Mouse (Mus musculus) v-Abl transformed pro-B cells (cell line): ENCODE measurements around the gene Cbx2.

Experiments used
- in situ Hi-C, 2 experiments: fragments of 400-800 bp; cut with MboI; formaldehyde crosslinking; loops; one replicate each; pipeline ENCODE4 v1.15.1; 2025; ENCODE audit not compliant: unreplicated experiment in 2 of 2

The Cbx2 gene

DNA sequence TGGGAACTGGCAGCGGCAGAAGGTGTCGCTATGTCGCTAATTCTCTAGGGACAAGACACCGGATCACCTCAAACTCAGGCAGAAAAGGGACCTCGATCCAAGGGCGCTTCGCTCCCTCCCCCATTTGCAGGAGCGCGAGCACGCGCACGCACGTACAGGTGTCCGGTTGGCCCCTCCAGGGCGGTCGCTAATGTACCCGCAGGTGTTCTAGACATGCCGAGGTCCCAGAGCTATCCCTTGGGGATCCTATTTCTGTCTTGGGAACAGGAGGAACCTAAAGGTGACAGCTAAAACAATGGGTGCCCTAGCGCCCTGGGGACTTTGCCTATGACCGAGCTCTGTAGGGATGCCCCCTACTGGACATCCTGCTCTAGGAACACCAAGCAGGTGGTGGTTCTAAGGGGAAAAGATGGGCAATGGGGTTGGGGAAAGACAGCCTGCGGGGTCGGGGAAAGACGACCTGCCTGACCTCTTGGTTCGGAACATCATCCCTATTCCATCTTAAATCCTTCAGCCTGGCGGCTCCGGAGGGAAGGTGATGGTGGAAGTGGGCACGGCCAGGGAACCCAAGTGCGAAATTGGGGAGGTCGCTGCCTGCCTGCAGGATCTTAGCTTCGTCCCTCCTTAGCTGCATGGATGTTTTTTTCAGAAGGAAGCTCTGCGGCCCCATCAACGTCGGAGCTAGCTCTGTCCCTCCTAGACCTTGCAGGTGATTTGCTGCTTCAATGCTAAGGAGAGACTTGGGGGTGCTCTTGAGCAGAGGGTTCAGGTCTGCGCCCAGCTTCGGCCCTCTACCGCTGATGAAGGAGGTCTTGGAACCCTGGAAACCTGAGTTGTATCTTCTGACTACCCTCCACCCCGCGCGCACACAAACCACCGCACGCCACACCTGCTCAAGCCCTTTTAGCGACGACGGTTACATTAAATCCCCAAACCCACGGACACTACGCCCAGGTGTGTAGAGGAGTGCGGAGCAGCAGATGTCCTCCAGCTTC is 31.9 kb downstream of the Cbx2 start:
- in situ Hi-C loops = no loop called here

- in situ Hi-C loops = no loop called here
These were observed 32.9 kb downstream of the Cbx2 start for GRCm38 (mm10) chr11:119055571-119056131.

DNA sequence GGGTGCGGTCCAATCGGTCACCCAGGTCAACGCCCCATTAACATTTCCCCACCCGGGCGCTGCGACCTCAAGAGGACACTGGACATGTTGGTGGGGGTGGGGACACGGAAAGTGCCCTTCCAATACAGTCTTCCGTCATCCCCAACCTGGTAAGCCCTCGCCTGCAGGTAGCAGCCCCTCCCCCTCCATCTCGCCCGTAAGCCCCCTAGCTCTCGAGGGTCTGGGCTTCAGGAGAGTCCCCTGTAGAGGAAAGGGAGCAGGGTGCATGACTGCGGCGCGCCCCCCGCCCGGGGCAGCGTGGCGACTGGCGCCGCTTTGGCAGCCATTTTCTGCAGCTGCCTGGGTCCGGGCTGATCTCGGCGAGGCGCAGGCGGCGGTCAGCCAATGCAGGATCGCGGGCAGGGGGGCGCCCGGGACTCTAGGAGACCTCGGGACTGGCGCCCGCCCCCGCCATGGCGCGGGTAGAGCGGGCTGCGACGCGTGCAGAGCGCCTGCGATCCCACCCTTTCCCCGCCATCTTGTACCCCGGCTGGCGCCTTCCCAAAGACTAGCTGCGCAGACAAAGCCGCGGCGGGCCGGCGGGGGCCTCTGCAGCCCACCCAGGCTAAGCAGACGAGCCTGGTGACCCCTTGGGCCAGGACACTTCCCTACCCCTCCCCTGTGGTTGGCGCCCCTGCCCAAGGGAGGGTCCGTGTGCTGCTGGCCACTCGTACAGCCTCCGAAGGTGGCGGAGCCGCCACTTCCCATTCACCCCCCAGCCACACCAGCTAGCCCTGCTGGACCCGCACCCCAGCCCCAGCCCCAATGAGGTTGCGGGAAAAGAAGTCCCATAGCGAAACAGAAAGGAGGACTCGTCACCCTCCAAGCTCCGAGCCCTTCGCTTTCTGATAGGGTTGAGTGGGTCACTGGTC is 33.8 kb downstream of the Cbx2 start:
- in situ Hi-C loops = no loop called here

DNA sequence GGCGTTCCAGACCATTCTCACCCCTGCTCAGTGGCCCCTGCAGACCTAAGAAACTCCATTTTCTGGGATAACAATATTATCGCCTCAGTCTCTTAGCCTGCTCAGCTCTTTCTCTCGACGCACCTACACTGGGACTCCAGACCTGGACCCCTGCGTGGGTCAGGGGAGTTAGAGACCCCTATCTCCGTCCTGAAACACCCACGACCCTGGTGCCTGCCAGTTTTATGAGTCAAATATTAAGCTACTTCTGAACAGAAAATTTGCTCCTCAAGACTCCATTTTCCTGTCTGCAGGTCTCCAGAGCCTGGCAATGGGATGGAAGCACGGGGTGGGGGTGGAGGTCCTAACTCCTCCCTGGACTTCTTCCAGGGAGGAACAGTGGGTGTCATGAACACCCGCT is 34.5 kb downstream of the Cbx2 start:
- in situ Hi-C loops = no loop called here

DNA sequence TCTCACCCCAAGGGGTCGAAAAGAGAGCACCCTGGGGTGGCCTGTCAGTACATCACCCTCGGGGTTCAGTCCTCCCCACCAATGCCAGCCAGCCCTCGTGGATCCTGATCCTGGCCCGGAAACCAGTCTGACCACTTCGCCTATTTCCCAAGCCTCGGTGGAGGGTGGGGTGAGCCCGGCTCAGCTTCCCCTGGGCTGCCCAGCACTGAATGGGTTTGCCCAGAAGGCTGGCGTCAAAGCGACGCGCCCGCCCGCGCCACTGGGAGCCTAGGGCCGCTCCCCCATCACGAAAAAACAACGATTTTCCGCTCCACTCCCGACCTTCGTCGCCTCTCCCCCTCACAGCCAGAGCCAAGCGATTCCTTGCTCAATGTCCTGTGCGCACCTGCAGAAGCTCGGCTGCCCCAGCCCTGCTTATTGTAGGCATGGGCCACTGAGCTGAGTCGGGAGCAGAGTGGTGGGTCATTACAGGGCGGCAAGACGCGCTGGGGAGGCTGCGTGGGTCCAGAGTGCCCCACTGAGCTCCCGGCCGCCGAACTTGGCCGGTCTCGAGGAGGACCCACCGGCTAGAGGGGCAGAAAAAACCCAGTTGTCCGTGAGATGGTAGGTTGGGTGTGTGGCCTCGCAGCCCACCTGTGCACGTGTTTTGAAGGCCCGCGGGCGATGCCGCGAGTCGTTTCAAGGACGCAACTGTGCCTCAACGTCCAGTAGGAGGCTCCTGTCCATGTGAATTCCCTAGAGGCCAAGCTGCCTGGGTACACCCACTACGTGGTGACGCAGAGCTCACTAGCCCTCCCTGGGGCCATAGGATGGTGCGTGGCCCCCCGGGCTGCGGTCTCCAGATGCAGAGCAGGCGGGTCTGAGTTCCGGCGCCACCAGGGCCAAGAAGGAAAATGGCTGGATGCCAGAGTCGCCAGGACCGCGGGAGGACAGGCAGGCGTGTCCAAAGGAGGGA is 35.6 kb downstream of the Cbx2 start:
- in situ Hi-C loops = no loop called here

DNA sequence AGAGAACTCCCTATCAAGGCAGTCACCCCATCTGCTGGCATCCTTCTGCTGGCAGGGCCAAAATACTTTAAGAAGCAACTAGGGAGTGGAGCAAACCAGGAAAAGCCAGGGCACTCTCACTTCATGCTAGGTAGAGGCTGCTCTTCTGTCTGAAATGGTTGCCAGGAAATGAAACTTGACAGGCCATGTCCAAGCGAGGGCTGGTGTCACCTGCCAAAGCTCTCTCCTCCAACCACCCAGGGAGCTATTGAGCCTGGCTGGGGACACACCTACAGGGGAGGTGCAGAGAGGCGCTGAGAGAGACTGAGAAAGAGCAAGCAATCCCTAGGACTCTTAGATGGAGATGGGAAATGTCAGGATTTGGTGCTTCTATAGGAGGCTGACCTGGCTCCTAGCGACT is 36.5 kb downstream of the Cbx2 start:
- in situ Hi-C loops = no loop called here

- in situ Hi-C loops = no loop called here
These were observed 44.1 kb downstream of the Cbx2 start for GRCm38 (mm10) chr11:119066841-119067240.

DNA sequence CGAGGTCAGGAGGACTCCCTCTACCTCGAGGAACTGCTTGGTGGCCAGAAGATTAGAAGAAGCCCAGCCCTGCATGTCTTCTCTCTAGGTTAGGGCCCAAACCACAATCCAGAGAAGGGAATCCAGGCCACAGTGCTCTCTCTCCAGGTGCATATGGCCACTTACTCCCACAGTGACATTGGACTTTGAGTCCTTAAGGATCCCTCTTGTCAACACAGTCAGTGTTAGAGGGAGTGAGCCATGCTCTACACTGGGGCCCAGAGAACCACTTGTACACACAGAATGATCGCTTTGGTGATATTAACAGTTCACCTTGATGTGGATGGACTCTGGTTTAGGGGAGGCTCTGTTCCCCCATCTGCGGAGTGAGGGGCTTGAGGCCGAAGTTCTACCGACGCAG is 49.5 kb downstream of the Cbx2 start:
- in situ Hi-C loops = loop anchor here in 1 of 2 experiments (10.0 kb wide), 1 partner anchor 77 kb away; no protein-coding TSS in a partner anchor

DNA sequence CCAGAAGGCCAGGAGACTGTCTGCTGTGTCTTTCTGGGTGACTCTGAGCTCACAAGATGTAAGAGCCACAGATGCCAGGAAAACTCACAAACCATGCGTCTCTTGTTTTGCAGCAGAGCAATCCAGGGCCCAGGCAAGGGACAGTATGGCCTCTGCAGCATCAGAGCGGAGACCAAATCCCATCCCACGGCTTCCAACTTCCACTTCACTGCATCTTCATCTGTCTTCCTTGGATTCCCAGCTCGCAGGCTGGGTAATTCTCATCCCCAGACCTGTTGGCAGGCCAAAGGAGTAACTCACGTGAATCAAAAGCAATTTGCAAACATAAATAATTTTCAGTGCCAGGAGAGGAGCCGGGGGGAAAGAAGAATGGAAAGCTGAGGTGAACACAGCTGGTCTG is 50.2 kb downstream of the Cbx2 start:
- in situ Hi-C loops = loop anchor here in 1 of 2 experiments (10.0 kb wide), 1 partner anchor 78 kb away; no protein-coding TSS in a partner anchor

- in situ Hi-C loops = loop anchor here in 1 of 2 experiments (10.0 kb wide), 1 partner anchor 79 kb away; no protein-coding TSS in a partner anchor
These were observed 51.2 kb downstream of the Cbx2 start for GRCm38 (mm10) chr11:119073876-119074433.

GRCm38 (mm10) chr11:119075805-119076204 is 53.0 kb downstream of the Cbx2 start:
- in situ Hi-C loops = loop anchor here in 1 of 2 experiments (10.0 kb wide), 1 partner anchor 81 kb away; no protein-coding TSS in a partner anchor

DNA sequence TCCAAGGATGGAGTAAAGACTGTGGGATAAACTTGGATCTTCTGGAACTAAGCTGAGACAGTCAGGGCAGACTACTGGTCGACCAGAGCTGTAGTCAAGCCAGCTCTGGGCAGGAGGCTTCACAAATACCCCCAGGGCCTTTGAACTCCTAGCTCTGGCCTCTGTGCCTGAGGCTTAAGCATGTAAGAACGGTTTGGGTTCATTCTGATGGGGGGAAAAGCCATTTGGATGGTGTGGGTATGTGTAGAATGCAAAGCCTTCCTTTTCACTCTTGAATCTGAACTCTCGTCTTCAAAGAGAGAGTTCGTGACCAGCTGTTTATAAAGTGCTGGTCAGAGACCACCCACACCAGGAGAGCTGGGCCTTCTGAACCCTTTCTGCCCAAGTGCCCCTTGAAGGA is 55.0 kb downstream of the Cbx2 start:
- in situ Hi-C loops = loop anchor here in 1 of 2 experiments (10.0 kb wide), 1 partner anchor 83 kb away; no protein-coding TSS in a partner anchor

- in situ Hi-C loops = loop anchor here in 1 of 2 experiments (10.0 kb wide), 1 partner anchor 84 kb away; no protein-coding TSS in a partner anchor
These were observed 56.1 kb downstream of the Cbx2 start for GRCm38 (mm10) chr11:119078691-119079444.

DNA sequence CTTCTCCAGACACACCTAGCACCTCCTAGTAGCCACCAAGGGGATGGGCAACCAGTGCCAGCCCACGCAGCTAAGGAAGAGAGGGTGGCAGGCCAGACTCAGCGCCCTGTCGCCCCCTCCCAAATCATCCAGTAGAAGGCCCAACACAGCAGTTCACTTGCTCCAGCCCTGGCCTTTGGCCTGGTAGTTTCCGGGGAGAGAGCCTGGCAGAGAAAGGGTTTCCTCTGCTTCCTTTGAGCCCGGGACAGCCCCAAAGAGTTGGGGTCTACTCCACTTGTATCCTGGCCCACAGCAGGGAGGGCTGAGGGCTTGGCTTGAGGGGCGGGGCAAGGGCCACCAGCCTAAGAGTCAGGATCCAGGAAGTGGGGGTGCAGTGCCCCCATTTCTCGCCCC is 56.7 kb downstream of the Cbx2 start:
- in situ Hi-C loops = loop anchor here in 1 of 2 experiments (10.0 kb wide), 1 partner anchor 85 kb away; no protein-coding TSS in a partner anchor

DNA sequence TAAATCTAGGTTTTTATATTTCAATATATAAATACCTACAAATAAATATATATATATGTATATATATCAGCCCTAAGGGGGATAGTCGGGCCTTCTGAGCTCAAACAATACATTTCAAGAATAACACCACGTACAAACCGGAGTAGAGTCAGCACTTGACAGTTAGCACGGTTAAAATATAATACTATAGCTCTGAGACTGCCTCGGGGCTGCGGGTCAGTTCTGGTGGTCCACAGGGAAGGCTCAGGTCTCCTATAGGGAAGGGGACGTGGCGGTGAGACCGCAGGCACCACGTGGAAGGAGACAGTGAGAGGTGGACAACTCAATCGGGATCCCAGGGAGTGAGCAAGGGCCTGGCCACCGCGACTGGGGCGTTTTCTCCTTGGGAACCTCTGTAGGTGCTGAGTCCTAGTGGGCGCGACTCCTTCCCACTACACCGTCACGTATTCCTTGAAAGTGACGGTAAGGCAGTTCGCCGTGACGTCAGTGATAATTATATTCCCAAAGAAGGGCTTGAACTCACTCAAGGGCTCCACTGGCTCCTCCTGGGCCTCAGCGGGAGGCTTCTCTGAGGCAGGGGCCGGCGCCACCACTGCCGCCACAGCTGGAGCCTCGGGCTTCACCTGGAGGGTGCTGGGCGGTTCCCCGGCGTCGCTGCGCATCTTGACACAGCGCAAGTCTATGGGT is 57.8 kb downstream of the Cbx2 start:
- in situ Hi-C loops = loop anchor here (5.0 kb wide), 2 partner anchors 33 to 83 kb away; no protein-coding TSS in a partner anchor
